Comparison of ENCODE assay signal across 13 mouse cellular contexts in genomic region chr2:5315291-5315828, GRCm38 (mm10).
A peak's percentile ranks its signal among the peaks of the same experiment; 100 is the strongest.
DNase-seq lines count a peak whose midpoint lies in the region; ATAC-seq lines count a peak whose summit lies in the region.
"Had no signal": no experiment of that assay in that cellular context is flagged by ENCODE, and none has a peak within 500 bp of the region (broad histone marks: within the 10 kb centered on the region; RNA-seq: fewer than 3 reads in every experiment).

No protein-coding gene starts in this region.

- peaks cover 24% of the 10 kb centered on the region for H3K4me1 ChIP-seq in hindbrain, embryonic 10.5 days (replicated peaks)
- peaks cover 2% of the 10 kb centered on the region; the same call in 1 of the 2 replicates for H3K4me1 ChIP-seq in hindbrain, embryonic 16.5 days (ENCODE audit: control insufficient read depth, insufficient read depth, low read depth, low read length)
- H3K4me1 ChIP-seq in midbrain, embryonic 11.5 days (ENCODE audit: control insufficient read depth, insufficient read depth, low read length), result peaks cover 20% of the 10 kb centered on the region
- H3K4me1 ChIP-seq in midbrain, embryonic 15.5 days, result peaks cover 12% of the 10 kb centered on the region
- peaks cover 18% of the 10 kb centered on the region for H3K4me1 ChIP-seq in midbrain, embryonic 13.5 days (replicated peaks)

- peak overlapping the region; percentile 67 for H3K27ac ChIP-seq in hindbrain, embryonic 10.5 days
- H3K27ac ChIP-seq in hindbrain, embryonic 16.5 days (ENCODE audit: low read depth, low read length), result no peak overlapping the region
- H3K27ac ChIP-seq in midbrain, embryonic 11.5 days (ENCODE audit: low read depth, low read length), result peak overlapping the region; percentile 46; the same call in 1 of the 2 replicates
- H3K27ac ChIP-seq in midbrain, embryonic 15.5 days, result no peak overlapping the region
- H3K27ac ChIP-seq in midbrain, embryonic 13.5 days, result peak overlapping the region; percentile 49; the same call in 1 of the 2 replicates
- H3K27ac ChIP-seq: heart, embryonic 13.5 days; liver, embryonic 14.5 days; macrophage had no signal

- no peak overlapping the region for H3K4me3 ChIP-seq in hindbrain, embryonic 10.5 days
- no peak overlapping the region for H3K4me3 ChIP-seq in hindbrain, embryonic 16.5 days (ENCODE audit: low read length)
- no peak overlapping the region for H3K4me3 ChIP-seq in midbrain, embryonic 11.5 days (ENCODE audit: low read depth, low read length)
- H3K4me3 ChIP-seq in midbrain, embryonic 15.5 days, result no peak overlapping the region
- H3K4me3 ChIP-seq in midbrain, embryonic 13.5 days (replicated peaks), result no peak overlapping the region
- H3K4me3 ChIP-seq: heart, embryonic 13.5 days; myocyte had no signal

- no peak overlapping the region for H3K4me2 ChIP-seq in hindbrain, embryonic 16.5 days (ENCODE audit: low read length)
- H3K4me2 ChIP-seq in midbrain, embryonic 11.5 days, result no peak overlapping the region
- no peak overlapping the region for H3K4me2 ChIP-seq in midbrain, embryonic 15.5 days
- H3K4me2 ChIP-seq in midbrain, embryonic 13.5 days (replicated peaks), result no peak overlapping the region
- H3K4me2 ChIP-seq: heart, embryonic 13.5 days had no signal

- H3K36me3 ChIP-seq in hindbrain, embryonic 10.5 days, result no peaks in the 10 kb centered on the region
- H3K36me3 ChIP-seq in hindbrain, embryonic 16.5 days (ENCODE audit: control insufficient read depth, insufficient read depth, low read length), result no peaks in the 10 kb centered on the region
- no peaks in the 10 kb centered on the region for H3K36me3 ChIP-seq in midbrain, embryonic 11.5 days (ENCODE audit: control insufficient read depth, insufficient read depth, low read length)
- no peaks in the 10 kb centered on the region for H3K36me3 ChIP-seq in midbrain, embryonic 15.5 days (replicated peaks)
- H3K36me3 ChIP-seq in midbrain, embryonic 13.5 days, result no peaks in the 10 kb centered on the region
- H3K36me3 ChIP-seq: heart, embryonic 13.5 days had no signal

- H3K9me3 ChIP-seq in hindbrain, embryonic 10.5 days, result no peaks in the 10 kb centered on the region
- no peaks in the 10 kb centered on the region for H3K9me3 ChIP-seq in hindbrain, embryonic 16.5 days (ENCODE audit: control insufficient read depth, low read length)
- no peaks in the 10 kb centered on the region for H3K9me3 ChIP-seq in midbrain, embryonic 11.5 days (ENCODE audit: control insufficient read depth, low read length)
- no peaks in the 10 kb centered on the region for H3K9me3 ChIP-seq in midbrain, embryonic 15.5 days
- H3K9me3 ChIP-seq in midbrain, embryonic 13.5 days, result no peaks in the 10 kb centered on the region
- H3K9me3 ChIP-seq: heart, embryonic 13.5 days had no signal

- 51% methylated on average over 8 of the region's 8 CpGs for WGBS in hindbrain, embryonic 10.5 days
- 55% methylated on average over 8 of the region's 8 CpGs for WGBS in hindbrain, embryonic 16.5 days
- WGBS in midbrain, embryonic 11.5 days, result 44% methylated on average over 8 of the region's 8 CpGs
- 48% methylated on average over 8 of the region's 8 CpGs for WGBS in midbrain, embryonic 15.5 days
- WGBS in midbrain, embryonic 13.5 days, result 46% methylated on average over 8 of the region's 8 CpGs

- no peak for ATAC-seq in hindbrain, embryonic 16.5 days
- ATAC-seq in midbrain, embryonic 11.5 days (ENCODE audit: low FRiP score), result no peak
- no peak for ATAC-seq in midbrain, embryonic 15.5 days (replicated peaks)
- no peak for ATAC-seq in midbrain, embryonic 13.5 days

- DNase-seq in hindbrain, embryonic 10.5 days (ENCODE audit: low spot score), result no peak
- peak; percentile 91 for DNase-seq in midbrain, embryonic 11.5 days (ENCODE audit: low spot score, missing footprints)
- DNase-seq in yolk sac, embryonic 10.5 days (ENCODE audit: low spot score), result no peak
- no peak for DNase-seq in thymus, postnatal 25 days
- DNase-seq: cerebellum, postnatal 25 days; right cerebral cortex, postnatal 4 days had no signal

- H3K27me3 ChIP-seq in hindbrain, embryonic 10.5 days (ENCODE audit: insufficient read depth, poor library complexity, severe bottlenecking), result peaks cover 61% of the 10 kb centered on the region
- H3K27me3 ChIP-seq in hindbrain, embryonic 16.5 days (replicated peaks; ENCODE audit: control insufficient read depth, insufficient read depth, low read length), result no peaks in the 10 kb centered on the region
- peaks cover 32% of the 10 kb centered on the region; the same call in 1 of the 2 replicates for H3K27me3 ChIP-seq in midbrain, embryonic 11.5 days (ENCODE audit: control insufficient read depth, insufficient read depth, low read length)
- H3K27me3 ChIP-seq in midbrain, embryonic 15.5 days (replicated peaks), result peaks cover 4% of the 10 kb centered on the region; the same call in 1 of the 2 replicates
- H3K27me3 ChIP-seq in midbrain, embryonic 13.5 days, result peaks cover 52% of the 10 kb centered on the region
- H3K27me3 ChIP-seq: heart, embryonic 13.5 days had no signal

- H3K9ac ChIP-seq in hindbrain, embryonic 16.5 days (ENCODE audit: low read depth, low read length), result no peak overlapping the region
- H3K9ac ChIP-seq in midbrain, embryonic 11.5 days (ENCODE audit: low read length), result no peak overlapping the region
- H3K9ac ChIP-seq in midbrain, embryonic 15.5 days, result no peak overlapping the region
- H3K9ac ChIP-seq in midbrain, embryonic 13.5 days (replicated peaks), result no peak overlapping the region
- H3K9ac ChIP-seq: heart, embryonic 13.5 days; liver, embryonic 14.5 days had no signal

Comparison
In these comparisons a context has a peak if more than half of its experiments do, and no peak if none do; other contexts are left out.
1. H3K27ac ChIP-seq: peak in hindbrain, embryonic 10.5 days (single experiment), midbrain, embryonic 11.5 days (single experiment) and midbrain, embryonic 13.5 days (single experiment); none in hindbrain, embryonic 16.5 days (single experiment) and midbrain, embryonic 15.5 days (single experiment).